In the genomic region with DNA sequence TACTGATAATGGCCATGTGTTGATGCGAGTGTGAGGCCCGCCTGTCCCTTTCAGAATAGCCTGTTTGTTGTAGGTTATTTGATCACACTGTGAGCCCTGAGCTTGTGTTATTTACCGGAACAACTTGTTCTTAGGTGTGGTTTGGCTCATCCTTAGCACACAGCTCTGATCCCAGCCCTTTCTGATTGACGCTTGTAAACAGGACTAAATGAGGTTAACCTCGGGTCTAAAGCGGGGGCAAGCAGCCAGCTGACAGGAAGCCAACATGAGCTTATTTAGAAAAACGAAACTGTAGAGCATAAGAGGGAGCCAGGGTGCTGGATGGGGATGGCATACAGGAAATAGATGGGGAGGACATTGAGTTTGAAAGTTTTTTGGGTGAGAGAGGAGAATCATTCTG, we compare ENCODE assay signal across 8 mouse cellular contexts. TPM values are rescaled to one million over a fixed set of nuclear protein-coding genes. Genes with fewer than 3 reads are reported as not detected.
DNase-seq lines count a peak whose midpoint lies in the region; ATAC-seq lines count a peak whose summit lies in the region.

No protein-coding gene starts in this region.

- ATAC-seq in cerebellum, adult (ENCODE audit: insufficient number of reproducible peaks, low FRiP score, low TSS enrichment) = no peak

- peak; percentile 32 for DNase-seq in right cerebral cortex, postnatal 14 days
- no peak for DNase-seq in right cerebral cortex, adult 18-20 months
- DNase-seq in brain, adult 2 months (ENCODE audit: low read depth, low spot score) = peak; percentile 29
- peak; percentile 91 for DNase-seq in kidney, adult 9 months
- peak; percentile 92 for DNase-seq in naive thymus-derived CD4-positive, alpha-beta T cell, adult 2 months (ENCODE audit: low read depth)
- DNase-seq in retina, postnatal 1 day = no peak
- DNase-seq in layer of hippocampus, postnatal 25 days (ENCODE audit: extremely low spot score in 1 of 2, low spot score in 1 of 2) = no peak

RNA-seq across cellular contexts. Expression of a gene that starts 3.6 kb away (rescaled TPM):
- total RNA-seq in layer of hippocampus, postnatal 25 days (2021) = 100 to 1,000 TPM; 107 to 122 TPM

RNA-seq across cellular contexts. Expression of a gene that starts 5.0 kb away (rescaled TPM):
- 100 to 1,000 TPM; 264 to 283 TPM for total RNA-seq in layer of hippocampus, postnatal 25 days (2021)

RNA-seq across cellular contexts. Expression of a gene that starts 12.3 kb away (rescaled TPM):
- 10 to 100 TPM; 50.7 to 55.3 TPM for total RNA-seq in layer of hippocampus, postnatal 25 days (2021)

RNA-seq across cellular contexts. Expression of a gene that starts 54.0 kb away (rescaled TPM):
- not detected for total RNA-seq in layer of hippocampus, postnatal 25 days (2021)

Comparison
In these comparisons a context has a peak if more than half of its experiments do, and no peak if none do; other contexts are left out.
1. DNase-seq: peak in right cerebral cortex, postnatal 14 days (single experiment), brain, adult 2 months (single experiment), kidney, adult 9 months (single experiment) and naive thymus-derived CD4-positive, alpha-beta T cell, adult 2 months (single experiment); none in right cerebral cortex, adult 18-20 months (single experiment), retina, postnatal 1 day (single experiment) and layer of hippocampus, postnatal 25 days (0 of 2).